ENCODE assay signal across 27 mouse cellular contexts in genomic region chr14:32543075-32543474, GRCm38 (mm10). TPM values are rescaled to one million over a fixed set of nuclear protein-coding genes. Genes with fewer than 3 reads are reported as not detected.
A peak's percentile ranks its signal among the peaks of the same experiment; 100 is the strongest.
DNase-seq lines count a peak whose midpoint lies in the region; TF ChIP-seq lines count a peak whose summit lies in the region.
"Had no signal": no experiment of that assay in that cellular context is flagged by ENCODE, and none has a peak within 500 bp of the region (broad histone marks: within the 10 kb centered on the region; RNA-seq: fewer than 3 reads in every experiment).

No protein-coding gene starts in this region.

- H3K27me3 ChIP-seq in heart, adult 2 months (ENCODE audit: control insufficient read depth, insufficient read depth, low read length), result no peaks in the 10 kb centered on the region
- H3K27me3 ChIP-seq: kidney, embryonic 15.5 days; midbrain, embryonic 12.5 days; neural tube, embryonic 15.5 days had no signal

- intact Hi-C loops in heart, adult 2 months (cut with DNase I), result no loop called here
- intact Hi-C loops in heart, postnatal 14 days (cut with DNase I), result no loop called here

- H3K4me1 ChIP-seq in heart, adult 2 months (ENCODE audit: control insufficient read depth, insufficient read depth, low read length), result peaks cover 2% of the 10 kb centered on the region
- H3K4me1 ChIP-seq: forebrain, embryonic 10.5 days; kidney, embryonic 15.5 days; midbrain, embryonic 12.5 days had no signal

- H3K27ac ChIP-seq in heart, adult 2 months, result no peak overlapping the region
- H3K27ac ChIP-seq: forebrain, embryonic 10.5 days; hindbrain, embryonic 14.5 days; kidney, embryonic 15.5 days; left cerebral cortex, adult 2 months; midbrain, embryonic 12.5 days; neural tube, embryonic 15.5 days had no signal

- H3K4me3 ChIP-seq in heart, adult 2 months, result no peak overlapping the region
- H3K4me3 ChIP-seq: forebrain, embryonic 10.5 days; kidney, embryonic 15.5 days; left cerebral cortex, adult 2 months; midbrain, embryonic 12.5 days; neural tube, embryonic 15.5 days had no signal

- no peaks in the 10 kb centered on the region for H3K79me2 ChIP-seq in heart, adult 2 months (replicated peaks; ENCODE audit: control insufficient read depth, insufficient read depth, low read length)

- no peak for TF ChIP-seq EP300 in heart, adult 2 months (IDR thresholded peaks at IDR 0.05; ENCODE audit: insufficient read depth, low read depth, low read length)

- peak; percentile 13; the same call in 1 of the 2 replicates for TF ChIP-seq CTCF in heart, adult 2 months (IDR thresholded peaks at IDR 0.05)

- DNase-seq in heart, adult 2 months, result no peak
- DNase-seq in heart, postnatal 14 days, result no peak
- peak; percentile 19 for DNase-seq in thymus, postnatal 4 days
- DNase-seq in thymus, adult 18-20 months, result no peak
- DNase-seq in ZHBTc4 (ENCODE audit: low read depth, low spot score), result peak; percentile 53
- no peak for DNase-seq in retina, postnatal 1 day
- no peak for DNase-seq in adrenal gland, postnatal 4 days (ENCODE audit: low spot score in 2 of 2)
- DNase-seq: adrenal gland, postnatal 14 days; cerebellum, adult 11 months; cerebellum, adult 9-11 months; gastrocnemius, postnatal 14 days; heart, adult 18-20 months; heart, postnatal 36 days; kidney, postnatal 4 days; lung, adult 2 months; lung, postnatal 14 days; right cerebral cortex, postnatal 14 days had no signal

- H3K36me3 ChIP-seq in heart, adult 2 months (ENCODE audit: control insufficient read depth, insufficient read depth, low read length), result peaks cover 2% of the 10 kb centered on the region; the same call in 1 of the 2 replicates

- TF ChIP-seq POLR2A in heart, adult 2 months (IDR thresholded peaks at IDR 0.05; ENCODE audit: insufficient read depth, low read depth, low read length), result no peak

- H3K9ac ChIP-seq in heart, adult 2 months (ENCODE audit: low read depth, low read length), result no peak overlapping the region
- H3K9ac ChIP-seq: hindbrain, embryonic 14.5 days; kidney, embryonic 15.5 days; midbrain, embryonic 12.5 days; neural tube, embryonic 15.5 days had no signal

RNA-seq across cellular contexts. Expression of gene Ercc6, which starts 29.8 kb away (rescaled TPM):
- 1 to 10 TPM; 2.8 to 3.7 TPM for total RNA-seq in heart, adult 2 months (2021)
- polyA plus RNA-seq in heart, adult 2 months (2012; rRNA removed), result 1.8 and 5.9 TPM in 2 replicates
- 1 to 10 TPM; 6.0 to 6.1 TPM for total RNA-seq in heart, postnatal 14 days (2021)
- total RNA-seq in adrenal gland, postnatal 4 days (2021), result 10 to 100 TPM; 12.1 to 13.0 TPM

RNA-seq across cellular contexts. Expression of gene Prrxl1, which starts 56.1 kb away (rescaled TPM):
- total RNA-seq in heart, adult 2 months (2021), result not detected
- not detected in 2 replicates for polyA plus RNA-seq in heart, adult 2 months (2012; rRNA removed)
- total RNA-seq in heart, postnatal 14 days (2021), result not detected
- 1 to 10 TPM in 1 of 2 experiments, under 1 TPM in 1; 0.93 to 1.0 TPM for total RNA-seq in adrenal gland, postnatal 4 days (2021)
- total RNA-seq: gastrocnemius, postnatal 14 days; heart, adult 18-20 months; heart, postnatal 36 days; layer of hippocampus, postnatal 10 days; left cerebral cortex, adult 2 months; left cerebral cortex, postnatal 36 days; megakaryocyte progenitor cell, adult 5-6 weeks had no signal
- polyA plus RNA-seq: forebrain, embryonic 10.5 days; forebrain, embryonic 16.5 days; lung, adult 2 months had no signal

Comparison
In these comparisons a context has a peak if more than half of its experiments do, and no peak if none do; other contexts are left out.
1. DNase-seq: peak in thymus, postnatal 4 days (single experiment) and ZHBTc4 (single experiment); none in heart, adult 2 months (0 of 2), heart, postnatal 14 days (0 of 2), thymus, adult 18-20 months (0 of 2), retina, postnatal 1 day (single experiment) and adrenal gland, postnatal 4 days (0 of 2).